18 mouse cellular contexts compared by ENCODE assay signal in the genomic region with DNA sequence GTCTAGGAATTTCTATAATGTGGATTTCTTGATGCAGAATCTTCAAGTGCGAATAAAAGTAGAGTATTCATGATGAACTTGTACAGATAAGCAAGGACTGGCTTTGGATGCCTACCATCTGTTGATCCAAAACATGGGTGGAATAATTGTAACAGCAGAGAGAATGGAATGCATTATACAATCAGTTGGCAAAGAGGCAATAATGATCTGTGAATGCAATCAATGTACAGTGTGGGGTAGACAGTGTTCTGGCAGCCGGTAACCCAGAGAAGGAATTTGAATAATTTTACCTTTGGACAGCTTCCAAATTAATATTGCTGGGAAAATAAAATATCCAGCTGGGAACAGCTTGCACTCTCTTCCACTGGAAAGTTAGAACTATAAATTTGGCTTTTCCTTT.
DNase-seq lines count a peak whose midpoint lies in the region; ATAC-seq and TF ChIP-seq lines count a peak whose summit lies in the region.
"Had no signal": no experiment of that assay in that cellular context is flagged by ENCODE, and none has a peak within 500 bp of the region (broad histone marks: within the 10 kb centered on the region; RNA-seq: fewer than 3 reads in every experiment).

No protein-coding gene starts in this region.

- H3K36me3 ChIP-seq in kidney, postnatal 0 days (ENCODE audit: insufficient read depth, low read length), result no peaks in the 10 kb centered on the region
- no peaks in the 10 kb centered on the region for H3K36me3 ChIP-seq in kidney, embryonic 16.5 days (ENCODE audit: insufficient read depth, low read length)
- H3K36me3 ChIP-seq in liver, postnatal 0 days (replicated peaks; ENCODE audit: insufficient read depth, low read length), result no peaks in the 10 kb centered on the region
- H3K36me3 ChIP-seq: forebrain, embryonic 15.5 days; heart, embryonic 12.5 days; hindbrain, embryonic 12.5 days had no signal

- H3K9me3 ChIP-seq in kidney, postnatal 0 days (replicated peaks; ENCODE audit: low read length), result no peaks in the 10 kb centered on the region
- H3K9me3 ChIP-seq in kidney, embryonic 16.5 days (ENCODE audit: low read length), result no peaks in the 10 kb centered on the region
- H3K9me3 ChIP-seq in liver, postnatal 0 days (ENCODE audit: low read length), result peaks cover 2% of the 10 kb centered on the region; the same call in 1 of the 2 replicates
- H3K9me3 ChIP-seq: forebrain, embryonic 15.5 days; heart, embryonic 12.5 days; hindbrain, embryonic 12.5 days had no signal

- no peak overlapping the region for H3K9ac ChIP-seq in kidney, postnatal 0 days (ENCODE audit: low read depth, low read length)
- no peak overlapping the region for H3K9ac ChIP-seq in kidney, embryonic 16.5 days (replicated peaks; ENCODE audit: low read length)
- H3K9ac ChIP-seq in liver, postnatal 0 days (replicated peaks), result no peak overlapping the region
- H3K9ac ChIP-seq: forebrain, embryonic 15.5 days; heart, embryonic 12.5 days; hindbrain, embryonic 12.5 days; liver, embryonic 14.5 days had no signal

- H3K4me3 ChIP-seq in kidney, postnatal 0 days (replicated peaks; ENCODE audit: low read depth, low read length), result no peak overlapping the region
- H3K4me3 ChIP-seq in kidney, embryonic 16.5 days (ENCODE audit: low read length), result no peak overlapping the region
- H3K4me3 ChIP-seq in liver, postnatal 0 days (ENCODE audit: low read depth, low read length), result no peak overlapping the region
- H3K4me3 ChIP-seq: forebrain, embryonic 15.5 days; heart, embryonic 12.5 days; hindbrain, embryonic 12.5 days had no signal

- no peak for TF ChIP-seq CTCF in kidney, postnatal 0 days (IDR thresholded peaks at IDR 0.05; ENCODE audit: low read depth)
- TF ChIP-seq CTCF in liver, postnatal 0 days (IDR thresholded peaks at IDR 0.05; ENCODE audit: low read depth), result no peak

- H3K4me1 ChIP-seq in kidney, postnatal 0 days (replicated peaks; ENCODE audit: insufficient read depth, low read length), result no peaks in the 10 kb centered on the region
- no peaks in the 10 kb centered on the region for H3K4me1 ChIP-seq in kidney, embryonic 16.5 days (ENCODE audit: insufficient read depth, low read length)
- H3K4me1 ChIP-seq in liver, postnatal 0 days (ENCODE audit: insufficient read depth), result no peaks in the 10 kb centered on the region
- H3K4me1 ChIP-seq: forebrain, embryonic 15.5 days; heart, embryonic 12.5 days; hindbrain, embryonic 12.5 days had no signal

- no peak for ATAC-seq in kidney, postnatal 0 days (replicated peaks; ENCODE audit: low FRiP score, low read depth)
- ATAC-seq in kidney, embryonic 16.5 days (ENCODE audit: low FRiP score, low TSS enrichment), result no peak
- no peak for ATAC-seq in liver, postnatal 0 days
- ATAC-seq: forebrain, embryonic 15.5 days; intestine, embryonic 16.5 days; Patski had no signal

- no peak overlapping the region for H3K4me2 ChIP-seq in kidney, postnatal 0 days (ENCODE audit: low read length)
- no peak overlapping the region for H3K4me2 ChIP-seq in kidney, embryonic 16.5 days (replicated peaks; ENCODE audit: low read depth, low read length)
- no peak overlapping the region for H3K4me2 ChIP-seq in liver, postnatal 0 days (ENCODE audit: low read depth, low read length)
- H3K4me2 ChIP-seq: forebrain, embryonic 15.5 days; heart, embryonic 12.5 days; hindbrain, embryonic 12.5 days had no signal

- H3K27ac ChIP-seq in kidney, postnatal 0 days, result no peak overlapping the region
- no peak overlapping the region for H3K27ac ChIP-seq in kidney, embryonic 16.5 days (ENCODE audit: low read length)
- H3K27ac ChIP-seq in liver, postnatal 0 days (ENCODE audit: low read depth), result no peak overlapping the region
- H3K27ac ChIP-seq: forebrain, embryonic 15.5 days; hindbrain, embryonic 12.5 days; liver, embryonic 14.5 days had no signal

- TF ChIP-seq EP300 in liver, postnatal 0 days (IDR thresholded peaks at IDR 0.05; ENCODE audit: low read depth), result no peak

- DNase-seq in cerebellum, postnatal 10 days, result peak; percentile 10 to 18
- DNase-seq in cerebellum, adult 8-10 months, result no peak
- DNase-seq in kidney, postnatal 0 days (ENCODE audit: low spot score), result peak; percentile 1
- DNase-seq in Muller cell, postnatal 12 days (ENCODE audit: inconsistent ontology term), result peak; percentile 83
- peak; percentile 72 for DNase-seq in layer of hippocampus, adult 9-11 months
- DNase-seq in thymus, adult 18-20 months, result no peak
- no peak for DNase-seq in liver, postnatal 0 days
- DNase-seq: adrenal gland, postnatal 36 days; kidney, postnatal 14 days; right cerebral cortex, postnatal 4 days; thymus, adult 2 months had no signal

- 72% methylated on average over 2 of the region's 2 CpGs for WGBS in kidney, postnatal 0 days
- 74% methylated on average over 2 of the region's 2 CpGs for WGBS in kidney, embryonic 16.5 days
- WGBS in liver, postnatal 0 days (ENCODE audit: insufficient replicate concordance), result 58% methylated on average over 2 of the region's 2 CpGs

- no peaks in the 10 kb centered on the region for H3K27me3 ChIP-seq in kidney, postnatal 0 days (ENCODE audit: insufficient read depth, low read length)
- no peaks in the 10 kb centered on the region for H3K27me3 ChIP-seq in kidney, embryonic 16.5 days (ENCODE audit: insufficient read depth, low read length)
- no peaks in the 10 kb centered on the region for H3K27me3 ChIP-seq in liver, postnatal 0 days (ENCODE audit: insufficient read depth, low read length)
- H3K27me3 ChIP-seq: forebrain, embryonic 15.5 days; heart, embryonic 12.5 days; hindbrain, embryonic 12.5 days; Patski had no signal

Comparison
In these comparisons a context has a peak if more than half of its experiments do, and no peak if none do; other contexts are left out.
1. DNase-seq: peak in cerebellum, postnatal 10 days (2 of 2), kidney, postnatal 0 days (single experiment), Muller cell, postnatal 12 days (single experiment) and layer of hippocampus, adult 9-11 months (single experiment); none in cerebellum, adult 8-10 months (single experiment), thymus, adult 18-20 months (0 of 2) and liver, postnatal 0 days (single experiment).